Mouse (Mus musculus) lung, adult 2 months (tissue): ENCODE measurements around the gene Ttc39a.

Experiments used
- CTCF ChIP-seq: fragments of 200-500 bp; IDR thresholded peaks from 2 replicates; pipeline ENCODE4 v1.5.1; 2011; ENCODE audit warnings: mild to moderate bottlenecking, low read length, control low read depth; ENCODE audit not compliant: insufficient read depth
- POLR2A ChIP-seq: fragments of 200-500 bp; IDR thresholded peaks from 2 replicates; pipeline ENCODE4 v1.6.1; 2011; ENCODE audit warnings: low read depth, mild to moderate bottlenecking, control low read depth, low read length, borderline replicate concordance; ENCODE audit errors: extremely low read depth

- TF ChIP-seq CTCF (no peak), POLR2A (no peak)
Measured at GRCm38 (mm10) chr4:109442649-109443048, 36.2 kb downstream of the Ttc39a start.
